Mouse (Mus musculus): ENCODE results near the gene Olfr495. TPM values are rescaled to one million over a fixed set of nuclear protein-coding genes. Genes with fewer than 3 reads are reported as not detected.

Olfr495 gene
- polyA plus RNA-seq (2015; fragmentation: Nextera tagmentation; extraction: Ambion mirVana), result not detected in 2 replicates

DNA sequence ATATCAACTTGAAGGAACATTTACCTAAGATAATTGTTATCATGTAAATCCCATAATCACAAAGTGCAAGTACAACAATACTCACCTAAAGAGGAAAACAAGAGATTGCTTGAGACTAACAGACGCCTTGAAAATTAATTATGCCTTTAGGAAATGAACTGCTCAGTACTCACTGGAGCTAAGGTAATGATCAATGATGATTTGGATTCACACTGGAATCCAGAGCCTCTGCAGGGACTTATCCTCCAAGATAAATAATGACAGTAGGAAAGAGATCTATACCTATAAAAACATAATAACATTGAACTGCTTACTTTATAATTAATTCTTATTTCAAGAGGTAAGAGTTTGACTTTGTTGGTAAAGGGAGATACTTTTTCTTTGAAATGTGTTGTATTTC is at the start of gene Olfr495:
TSS of gene Olfr495 (plus strand) at position 301 of the 400 bp plus-strand sequence.
- Histone ChIP-seq H3K4me1 (no peaks in the 10 kb centered on the region), H3K27ac (no peak within 1 kb of the TSS), H3K9me3 (no peaks in the 10 kb centered on the region), H3K9ac (no peak within 1 kb of the TSS), H3K36me3 (no peaks in the 10 kb centered on the region), H3K4me3 (no peak within 1 kb of the TSS), H3K4me2 (no peak within 1 kb of the TSS), H3K27me3 (no peaks in the 10 kb centered on the region)
- ATAC-seq (ENCODE audit: insufficient number of reproducible peaks, insufficient read depth, low FRiP score, low TSS enrichment, low read depth), result no peak
- 53% methylated on average over 1 of the region's 1 CpGs for WGBS

- no peaks in the 10 kb centered on the region for H3K4me1 ChIP-seq
- H3K4me2 ChIP-seq, result no peak within 1 kb of the TSS
- no peak within 1 kb of the TSS for H3K27ac ChIP-seq
- H3K4me3 ChIP-seq, result no peak within 1 kb of the TSS
- 72% methylated on average over 1 of the region's 1 CpGs for WGBS
- no peaks in the 10 kb centered on the region for H3K36me3 ChIP-seq
- no peak for ATAC-seq (ENCODE audit: insufficient number of reproducible peaks, insufficient read depth, low FRiP score, low TSS enrichment, low read depth)
- H3K27me3 ChIP-seq, result no peaks in the 10 kb centered on the region
- H3K9me3 ChIP-seq, result no peaks in the 10 kb centered on the region
- no peak within 1 kb of the TSS for H3K9ac ChIP-seq
These were observed 46.1 kb upstream of the Olfr495 start, which contains the start of gene Olfr493 for GRCm38 (mm10) chr7:108346879-108347278. Gene Olfr493 (minus strand): TSS chr7:108346979.

- 78% methylated on average over 3 of the region's 3 CpGs for WGBS
- H3K4me3 ChIP-seq, result no peak within 1 kb of the TSS
- H3K27me3 ChIP-seq, result no peaks in the 10 kb centered on the region
- no peaks in the 10 kb centered on the region for H3K4me1 ChIP-seq
- ATAC-seq (ENCODE audit: insufficient number of reproducible peaks, insufficient read depth, low FRiP score, low TSS enrichment, low read depth), result no peak
- H3K27ac ChIP-seq, result no peak within 1 kb of the TSS
- H3K9me3 ChIP-seq, result no peaks in the 10 kb centered on the region
- no peak within 1 kb of the TSS for H3K9ac ChIP-seq
- H3K4me2 ChIP-seq, result no peak within 1 kb of the TSS
- no peaks in the 10 kb centered on the region for H3K36me3 ChIP-seq
These were observed 27.9 kb upstream of the Olfr495 start, which contains the start of gene Olfr494 for GRCm38 (mm10) chr7:108365035-108365434. Gene Olfr494 (plus strand): TSS chr7:108365335.

- H3K4me1 ChIP-seq, result no peaks in the 10 kb centered on the region
- H3K4me3 ChIP-seq, result no peak within 1 kb of the TSS
- no peak within 1 kb of the TSS for H3K4me2 ChIP-seq
- H3K27ac ChIP-seq, result no peak within 1 kb of the TSS
- H3K36me3 ChIP-seq, result no peaks in the 10 kb centered on the region
- 76% methylated on average over 2 of the region's 2 CpGs for WGBS
- H3K9ac ChIP-seq, result no peak within 1 kb of the TSS
- H3K27me3 ChIP-seq, result no peaks in the 10 kb centered on the region
- no peak for ATAC-seq (ENCODE audit: insufficient number of reproducible peaks, insufficient read depth, low FRiP score, low TSS enrichment, low read depth)
- no peaks in the 10 kb centered on the region for H3K9me3 ChIP-seq
These were observed 27.2 kb downstream of the Olfr495 start, which contains the start of gene Olfr497 for GRCm38 (mm10) chr7:108420121-108420520. Gene Olfr497 (plus strand): TSS chr7:108420421.

Other genes starting within 250 kb of the Olfr495 start
- not detected in 2 replicates for gene Olfr485, start 233.3 kb upstream of the Olfr495 start, polyA plus RNA-seq (2015; fragmentation: Nextera tagmentation; extraction: Ambion mirVana)
- not detected in 2 replicates for gene Olfr486, start 220.4 kb upstream of the Olfr495 start, polyA plus RNA-seq (2015; fragmentation: Nextera tagmentation; extraction: Ambion mirVana)
- not detected in 2 replicates for gene Olfr487, start 178.5 kb upstream of the Olfr495 start, polyA plus RNA-seq (2015; fragmentation: Nextera tagmentation; extraction: Ambion mirVana)
- not detected in 2 replicates for gene Olfr488, start 134.8 kb upstream of the Olfr495 start, polyA plus RNA-seq (2015; fragmentation: Nextera tagmentation; extraction: Ambion mirVana)
- gene Olfr490, start 104.2 kb upstream of the Olfr495 start, polyA plus RNA-seq (2015; fragmentation: Nextera tagmentation; extraction: Ambion mirVana), result not detected in 2 replicates
- not detected in 2 replicates for gene Olfr491, start 79.7 kb upstream of the Olfr495 start, polyA plus RNA-seq (2015; fragmentation: Nextera tagmentation; extraction: Ambion mirVana)
- gene Olfr492, start 69.5 kb upstream of the Olfr495 start, polyA plus RNA-seq (2015; fragmentation: Nextera tagmentation; extraction: Ambion mirVana), result 0.30 TPM in 1 of 2 replicates, not detected in the other
- not detected in 2 replicates for gene Olfr493, start 46.2 kb upstream of the Olfr495 start, polyA plus RNA-seq (2015; fragmentation: Nextera tagmentation; extraction: Ambion mirVana)
- not detected in 2 replicates for gene Olfr494, start 27.8 kb upstream of the Olfr495 start, polyA plus RNA-seq (2015; fragmentation: Nextera tagmentation; extraction: Ambion mirVana)
- not detected in 2 replicates for gene Olfr497, start 27.3 kb downstream of the Olfr495 start, polyA plus RNA-seq (2015; fragmentation: Nextera tagmentation; extraction: Ambion mirVana)
- gene Olfr498, start 72.2 kb downstream of the Olfr495 start, polyA plus RNA-seq (2015; fragmentation: Nextera tagmentation; extraction: Ambion mirVana), result 0.11 TPM in 1 of 2 replicates, not detected in the other
- gene Olfr502, start 131.9 kb downstream of the Olfr495 start, polyA plus RNA-seq (2015; fragmentation: Nextera tagmentation; extraction: Ambion mirVana), result 0.17 TPM in 1 of 2 replicates, not detected in the other
- gene Olfr503, start 151.4 kb downstream of the Olfr495 start, polyA plus RNA-seq (2015; fragmentation: Nextera tagmentation; extraction: Ambion mirVana), result not detected in 2 replicates
- not detected in 2 replicates for gene Olfr504, start 172.6 kb downstream of the Olfr495 start, polyA plus RNA-seq (2015; fragmentation: Nextera tagmentation; extraction: Ambion mirVana)
- not detected in 2 replicates for gene Olfr506, start 217.6 kb downstream of the Olfr495 start, polyA plus RNA-seq (2015; fragmentation: Nextera tagmentation; extraction: Ambion mirVana)
- not detected in 2 replicates for gene Olfr507, start 228.6 kb downstream of the Olfr495 start, polyA plus RNA-seq (2015; fragmentation: Nextera tagmentation; extraction: Ambion mirVana)
- gene Olfr508, start 236.8 kb downstream of the Olfr495 start, polyA plus RNA-seq (2015; fragmentation: Nextera tagmentation; extraction: Ambion mirVana), result not detected in 2 replicates